Mouse (Mus musculus): ENCODE results near the gene Pgpep1l.

Pgpep1l gene

DNA sequence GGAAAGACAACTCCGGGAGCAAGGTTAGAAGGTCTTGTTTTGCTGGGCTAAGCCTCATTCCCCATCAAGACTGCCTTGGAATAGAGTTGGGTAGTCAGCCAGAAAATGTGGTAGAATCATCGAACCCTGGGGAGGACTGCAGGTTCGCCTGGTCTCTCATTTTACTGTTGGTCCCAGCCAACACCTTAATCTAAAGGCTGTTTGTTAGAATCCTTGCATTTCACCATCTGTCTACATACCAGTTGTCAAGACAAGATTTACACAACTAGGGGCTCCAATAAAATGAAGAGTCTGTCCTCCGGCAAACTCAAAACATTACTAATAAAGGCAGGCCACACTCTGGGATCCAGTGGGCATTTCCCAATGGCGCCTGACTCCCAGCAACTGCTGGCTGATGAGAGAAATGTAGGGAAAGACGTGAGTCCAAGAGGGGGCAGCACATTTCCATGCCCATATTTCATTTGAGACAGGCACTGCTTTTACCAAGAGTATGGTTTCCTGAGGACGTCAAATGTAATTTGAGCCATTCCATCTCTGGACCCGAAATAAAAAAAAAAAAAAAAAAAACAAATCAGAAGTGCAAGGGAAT, 1.3 kb downstream of the Pgpep1l start:
- no peak for DNase-seq (ENCODE audit: low read depth, low spot score)

DNA sequence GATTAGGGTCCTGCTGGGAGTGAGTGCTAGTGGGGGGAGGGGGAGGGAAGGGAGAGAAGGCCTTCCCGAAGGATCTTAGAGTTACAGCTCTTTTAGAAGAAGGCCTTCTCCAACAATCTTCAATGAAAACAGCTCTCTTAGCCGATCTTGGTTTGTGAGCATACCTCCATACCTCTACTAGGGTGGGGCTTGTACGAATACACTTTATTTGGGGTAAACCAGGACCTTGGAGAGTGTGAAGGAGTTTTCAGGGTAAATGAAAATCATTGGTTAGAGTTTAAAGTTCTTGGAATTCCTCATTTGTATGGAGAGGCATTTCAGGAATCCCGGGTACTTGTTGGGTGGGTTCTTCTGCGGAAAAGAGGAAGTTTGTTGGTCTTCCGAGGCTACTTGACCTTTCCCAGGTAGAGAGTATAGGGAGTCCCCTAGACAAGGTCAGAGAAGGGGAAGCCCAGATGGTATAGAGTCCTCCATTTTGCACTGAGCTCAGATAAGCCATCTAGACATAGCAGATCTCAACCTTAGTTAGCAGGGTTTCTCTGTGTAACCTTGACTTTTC, 4.4 kb downstream of the Pgpep1l start:
- DNase-seq (ENCODE audit: low read depth, low spot score), result peak; percentile 53

DNA sequence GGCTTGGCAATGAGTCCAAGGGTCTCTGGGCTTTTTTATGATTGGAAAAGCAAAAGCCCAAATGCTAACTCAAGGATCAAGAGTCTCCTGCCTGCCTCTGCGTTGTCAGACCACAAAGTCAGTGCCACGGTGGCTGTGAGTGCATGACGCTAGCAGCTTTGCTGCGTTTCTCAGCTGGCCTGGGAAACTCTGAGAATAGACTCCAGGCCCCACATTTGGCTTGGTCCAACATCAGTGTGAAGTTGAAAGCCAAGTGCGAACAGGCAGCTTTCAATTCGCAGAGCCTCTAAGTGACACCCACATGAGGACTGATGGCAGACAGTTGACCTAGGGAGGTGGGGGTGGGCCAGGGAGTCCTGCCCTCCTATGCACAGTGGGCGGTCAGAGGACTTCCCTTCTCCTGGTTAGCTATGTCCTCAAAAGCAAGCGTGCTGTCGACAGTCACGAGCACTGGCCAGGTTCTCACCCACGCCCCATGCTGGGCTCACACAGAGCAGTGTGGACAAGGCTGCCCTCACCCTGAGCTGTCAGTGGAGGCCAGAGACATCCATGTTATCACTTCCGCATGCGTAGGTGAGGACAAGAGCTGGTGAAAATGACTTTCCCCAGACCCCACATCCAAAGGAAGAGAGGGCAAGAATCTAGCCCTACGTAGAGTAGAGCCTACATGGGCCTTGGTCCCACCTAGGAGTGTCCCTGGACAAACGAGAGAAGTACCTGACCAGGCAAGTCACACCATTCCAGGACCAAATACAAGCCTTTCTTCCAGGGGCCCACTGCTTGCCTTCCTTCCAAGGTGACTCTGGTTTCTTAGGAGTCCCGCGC, 5.5 kb downstream of the Pgpep1l start:
- no peak for DNase-seq (ENCODE audit: low read depth, low spot score)

DNA sequence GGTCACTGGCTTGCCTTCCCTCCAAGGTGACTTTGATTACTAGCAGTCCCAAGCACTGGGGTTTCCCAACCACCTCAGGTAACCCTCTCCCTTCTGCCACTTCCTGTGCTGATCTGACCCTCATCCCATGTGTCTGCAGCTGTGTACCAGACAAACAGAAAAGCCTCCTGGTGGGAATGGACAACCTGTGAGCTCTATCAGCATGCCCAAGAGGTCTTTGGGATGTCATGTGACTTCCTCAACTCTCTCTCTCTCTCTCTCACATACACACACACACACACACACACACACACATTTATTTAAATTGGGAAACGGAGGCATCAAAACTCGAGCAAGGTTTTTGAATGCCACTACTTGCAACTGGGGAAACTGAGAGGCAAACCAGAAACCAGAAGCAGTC, 6.3 kb downstream of the Pgpep1l start:
- DNase-seq (ENCODE audit: low read depth, low spot score), result no peak

DNA sequence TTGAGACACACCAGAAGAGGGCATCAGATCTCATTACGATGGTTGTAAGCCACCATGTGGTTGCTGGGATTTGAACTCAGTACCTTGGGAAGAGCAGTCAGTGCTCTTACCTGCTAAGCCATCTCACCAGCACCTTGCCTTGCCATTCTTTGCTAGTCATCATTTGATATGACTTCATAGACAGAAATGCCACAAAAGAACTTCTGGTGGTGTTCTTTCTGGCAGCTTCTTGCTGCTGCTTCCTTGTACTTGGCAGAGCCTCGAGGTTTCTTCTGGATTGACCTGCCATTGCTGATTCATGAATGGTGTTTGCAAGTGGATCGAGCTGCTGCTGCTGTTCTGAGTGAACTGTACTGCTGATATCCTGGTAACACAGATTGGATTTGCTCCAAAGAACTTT, 13.1 kb downstream of the Pgpep1l start:
- no peak for DNase-seq (ENCODE audit: low read depth, low spot score)

DNA sequence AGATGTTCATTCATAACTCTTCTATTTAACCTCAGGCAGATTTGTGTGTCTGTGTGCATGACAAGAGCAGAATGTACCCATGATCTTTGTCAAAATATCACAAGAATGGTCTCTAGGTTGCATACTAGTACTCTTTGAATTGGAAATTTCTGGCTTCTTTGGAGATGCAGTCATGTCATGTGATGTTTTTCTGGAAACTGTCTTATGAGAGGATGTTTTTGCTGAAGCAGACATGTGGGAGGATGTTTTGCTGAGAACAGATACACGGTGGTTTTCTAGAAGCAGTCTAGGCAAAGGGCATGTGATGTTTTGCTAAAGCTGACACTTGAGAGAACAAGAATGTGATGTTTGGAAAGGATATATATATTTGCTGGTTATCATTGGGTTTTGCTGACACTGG, 13.6 kb downstream of the Pgpep1l start:
- no peak for DNase-seq (ENCODE audit: low read depth, low spot score)

DNA sequence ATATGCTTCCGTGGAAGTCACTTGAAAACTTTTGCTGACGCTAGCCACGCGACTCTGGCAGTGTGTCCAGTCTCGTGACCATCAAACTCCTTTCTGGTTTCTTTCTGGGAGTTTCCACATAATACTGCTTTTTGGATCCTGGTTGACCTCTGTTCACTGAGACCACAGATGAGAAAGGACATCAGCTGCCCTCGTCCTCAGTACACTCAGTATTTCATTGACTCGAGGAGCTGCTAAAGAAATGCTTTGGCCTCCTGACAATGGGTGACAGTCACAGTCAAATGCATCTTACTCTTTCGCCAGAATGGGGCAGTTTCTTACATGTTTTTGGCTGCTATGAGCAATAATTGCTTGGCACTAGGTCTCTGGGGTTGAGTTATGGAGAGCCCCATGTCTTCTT, 17.8 kb downstream of the Pgpep1l start:
- no peak for DNase-seq (ENCODE audit: low read depth, low spot score)

DNA sequence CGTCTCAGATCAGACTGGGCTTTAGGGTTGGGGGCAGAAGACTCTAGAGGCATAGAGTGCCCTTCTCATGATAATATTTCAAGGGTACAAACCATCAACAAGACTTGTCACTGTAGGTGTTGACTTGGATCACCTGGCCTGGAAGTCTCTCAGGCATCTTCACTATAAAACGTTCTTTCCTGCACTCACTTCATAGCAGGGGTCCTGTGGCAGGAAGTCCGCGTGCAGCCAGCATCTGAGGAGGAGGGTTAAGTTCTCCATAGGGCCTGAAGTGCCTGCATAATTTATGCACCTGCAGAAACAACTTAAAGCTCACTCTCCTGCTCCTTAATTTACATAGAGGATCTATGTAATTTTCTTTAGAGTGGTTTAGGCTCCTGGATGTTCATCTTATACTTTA, 18.4 kb downstream of the Pgpep1l start:
- DNase-seq (ENCODE audit: low read depth, low spot score), result no peak

DNA sequence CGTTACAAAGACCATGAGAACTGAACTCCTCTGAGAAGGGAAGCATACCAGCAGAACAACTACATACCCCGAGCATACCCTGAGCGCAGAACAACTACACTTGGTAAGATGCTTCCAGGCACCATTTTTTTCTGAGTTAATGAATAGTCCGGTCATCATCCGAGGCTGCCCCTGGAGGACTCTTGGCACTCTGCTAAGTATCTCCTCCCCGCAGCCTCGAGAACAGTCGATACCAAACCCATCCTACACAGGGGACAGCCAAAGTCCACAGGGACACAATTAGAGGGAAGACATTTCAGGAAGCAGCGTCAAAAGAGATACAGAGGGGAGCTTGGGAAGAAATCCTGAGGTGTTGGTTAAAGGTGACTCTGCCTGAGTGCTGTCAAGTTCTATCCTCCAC, 22.8 kb downstream of the Pgpep1l start:
- no peak for DNase-seq (ENCODE audit: low read depth, low spot score)

DNA sequence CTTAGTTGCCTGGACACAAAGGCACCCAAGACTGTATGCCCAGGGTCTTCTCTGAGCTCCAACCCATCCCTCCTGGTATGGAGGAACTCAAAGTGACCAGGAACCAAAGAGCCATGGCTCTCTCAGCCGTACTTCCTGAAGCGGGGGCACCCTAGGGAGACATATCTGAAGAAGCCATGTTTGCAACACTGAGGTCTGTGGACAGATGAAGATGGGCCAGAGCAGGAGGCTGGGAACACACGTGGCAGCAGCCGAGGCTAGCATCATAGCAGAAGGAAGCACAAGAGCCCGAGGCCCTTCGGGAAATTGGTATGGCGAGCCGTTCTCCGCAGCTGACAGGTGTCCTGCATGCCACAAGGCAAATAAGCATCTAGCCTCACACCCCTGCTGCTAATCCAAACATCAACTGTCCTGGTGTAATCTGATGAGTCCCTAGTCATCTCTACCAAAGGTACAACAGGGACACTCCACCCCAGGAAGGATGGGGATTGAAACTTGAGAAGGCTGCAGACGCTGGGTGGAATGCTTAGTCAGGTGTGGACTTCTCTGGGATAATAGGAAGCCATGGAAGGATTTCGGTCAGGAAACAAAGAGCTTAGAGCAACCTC, 24.7 kb downstream of the Pgpep1l start:
- no peak for DNase-seq (ENCODE audit: low read depth, low spot score)

DNA sequence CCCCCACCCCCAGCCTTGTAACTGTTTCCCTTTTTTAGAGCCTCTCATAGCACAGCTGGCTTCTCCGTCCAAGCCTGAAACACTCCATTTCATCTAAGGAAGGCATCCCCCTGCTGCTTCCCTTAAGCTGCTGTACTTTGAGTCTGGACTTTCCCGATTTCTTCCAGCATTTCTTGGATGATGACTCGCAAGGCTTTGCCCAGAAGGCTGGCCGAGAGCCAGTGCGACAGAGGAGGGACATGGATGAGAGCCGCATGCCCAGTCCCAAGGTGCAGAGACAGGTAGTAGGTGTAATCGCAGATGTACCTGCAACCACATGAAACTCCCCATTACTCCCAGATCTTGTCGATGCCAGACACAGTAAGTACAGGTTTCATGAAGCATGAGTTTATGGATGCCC, 27.2 kb downstream of the Pgpep1l start:
- DNase-seq (ENCODE audit: low read depth, low spot score), result no peak

DNA sequence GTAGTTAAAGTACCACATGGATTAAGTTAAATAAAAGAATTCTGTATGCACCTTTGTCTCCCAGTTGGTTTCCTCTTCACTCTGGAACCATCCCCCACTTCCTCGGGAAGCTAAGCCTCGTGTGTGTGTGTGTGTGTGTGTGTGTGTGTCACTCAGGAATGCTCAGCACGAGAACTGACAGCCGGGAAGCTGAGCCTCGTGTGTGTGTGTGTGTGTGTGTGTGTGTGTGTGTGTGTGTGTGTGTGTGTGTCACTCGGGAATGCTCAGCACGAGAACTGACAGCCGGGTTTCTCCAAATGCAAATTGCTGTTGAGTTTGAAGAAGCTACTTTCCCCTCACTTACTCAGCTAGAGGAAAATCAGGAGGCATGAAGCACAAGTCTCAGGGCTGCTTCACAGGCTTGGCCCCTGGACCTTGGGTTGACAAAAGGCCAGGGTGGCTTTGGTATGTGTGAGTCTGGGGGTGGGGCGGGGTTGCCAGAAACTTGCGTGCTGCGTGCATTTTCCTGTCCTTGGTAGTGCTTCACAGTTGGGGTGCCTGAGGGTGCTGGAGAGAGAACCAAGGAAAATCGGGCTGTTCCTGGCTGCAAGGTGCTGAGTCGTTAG, 30.3 kb downstream of the Pgpep1l start:
- DNase-seq (ENCODE audit: low read depth, low spot score), result no peak

DNA sequence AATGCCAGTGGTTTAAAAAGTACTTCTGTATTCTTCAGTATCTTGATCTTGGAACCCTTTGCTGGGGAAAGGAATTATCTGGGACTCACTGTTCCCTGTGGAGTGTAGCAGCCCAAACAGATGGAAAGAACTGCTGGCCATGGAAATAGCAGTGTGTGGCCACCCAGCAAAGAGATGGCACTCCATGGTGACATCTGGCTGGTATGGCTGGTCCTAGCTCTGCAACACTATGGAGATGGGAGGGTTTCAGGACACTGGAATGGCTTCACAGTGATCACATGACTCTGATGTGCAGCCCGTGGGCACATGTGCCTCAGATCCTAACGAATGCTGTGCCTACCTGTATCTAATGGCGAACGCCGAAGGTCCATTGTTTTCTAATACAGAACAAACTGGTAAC, 31.5 kb downstream of the Pgpep1l start:
- DNase-seq (ENCODE audit: low read depth, low spot score), result no peak

DNA sequence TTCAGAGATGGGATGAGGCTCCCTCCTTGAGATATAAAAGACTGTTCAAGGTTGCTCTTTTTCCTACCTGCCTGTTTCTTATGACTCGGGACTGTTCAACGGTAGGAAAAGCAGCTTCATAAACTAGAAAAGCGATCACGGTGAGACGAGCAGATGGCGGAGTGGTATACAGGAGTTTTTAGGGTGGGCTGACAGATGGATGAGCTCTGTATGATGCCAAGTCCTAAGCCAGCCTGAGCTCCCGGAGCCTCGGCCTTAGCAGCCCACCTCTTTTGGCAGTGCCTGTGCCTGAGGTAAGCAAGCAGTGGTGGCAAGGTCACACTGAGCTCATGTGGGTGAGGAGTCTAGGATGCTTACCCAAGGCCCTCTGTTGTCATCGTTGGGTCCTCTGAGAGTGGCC, 33.2 kb downstream of the Pgpep1l start:
- no peak for DNase-seq (ENCODE audit: low read depth, low spot score)

DNA sequence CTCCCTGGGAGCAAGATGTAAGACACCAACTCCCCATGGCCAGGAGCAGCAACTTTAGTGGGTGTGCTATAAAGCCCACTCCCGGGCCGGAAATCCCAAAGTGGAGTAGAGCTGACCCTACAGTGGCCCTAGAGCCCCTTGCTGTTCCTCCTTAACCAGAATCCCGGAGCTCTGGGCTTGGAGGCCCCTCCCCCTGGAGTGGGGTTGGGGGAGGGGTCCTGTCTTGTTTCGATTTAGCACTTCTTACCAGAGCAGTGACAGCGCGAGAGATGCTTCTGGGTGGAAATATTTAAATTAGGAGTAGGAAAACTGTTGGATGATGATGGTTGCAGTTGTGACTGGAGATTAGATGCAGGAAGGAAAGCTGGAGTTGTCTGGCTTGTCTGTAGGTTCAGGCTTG, 35.5 kb downstream of the Pgpep1l start:
- DNase-seq (ENCODE audit: low read depth, low spot score), result no peak

DNA sequence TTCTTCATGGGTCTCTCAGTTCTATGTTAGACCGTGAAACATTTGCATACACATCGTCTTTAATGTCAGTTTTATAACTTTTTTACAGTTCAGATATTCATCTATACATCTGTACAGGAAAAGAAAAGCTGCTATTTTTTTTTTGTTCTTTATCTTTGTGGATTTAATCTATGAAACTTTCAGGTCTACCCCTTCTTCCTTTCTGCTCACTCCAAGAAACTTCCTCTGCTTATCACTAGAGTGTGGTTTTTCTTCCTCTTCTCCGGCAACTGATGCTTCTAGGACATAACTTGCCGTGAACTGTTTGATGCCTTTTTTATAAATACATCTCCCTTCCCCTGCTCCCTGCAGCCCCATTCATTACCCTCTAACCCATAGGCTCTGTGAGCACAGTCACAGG, 36.4 kb downstream of the Pgpep1l start:
- no peak for DNase-seq (ENCODE audit: low read depth, low spot score)

DNA sequence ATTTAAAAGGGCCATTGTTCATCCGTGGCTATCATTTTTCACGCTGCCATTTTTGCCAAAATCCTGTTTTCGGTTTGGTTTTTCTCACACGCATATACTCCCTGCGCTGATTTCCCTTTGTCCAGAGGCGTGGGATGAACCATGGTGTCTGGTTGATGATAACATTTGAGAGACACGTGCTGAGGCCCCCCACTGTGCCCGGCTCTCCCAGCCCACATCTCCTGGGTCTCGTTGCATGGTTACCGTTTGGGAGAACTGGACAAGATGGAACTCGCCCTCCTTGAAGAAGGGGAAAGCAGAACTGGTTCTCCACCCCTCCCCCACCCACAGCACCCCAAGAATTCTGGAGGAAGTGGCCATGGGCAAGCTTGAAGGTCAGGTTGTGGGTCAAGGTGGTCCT, 37.0 kb downstream of the Pgpep1l start:
- DNase-seq (ENCODE audit: low read depth, low spot score), result no peak

DNA sequence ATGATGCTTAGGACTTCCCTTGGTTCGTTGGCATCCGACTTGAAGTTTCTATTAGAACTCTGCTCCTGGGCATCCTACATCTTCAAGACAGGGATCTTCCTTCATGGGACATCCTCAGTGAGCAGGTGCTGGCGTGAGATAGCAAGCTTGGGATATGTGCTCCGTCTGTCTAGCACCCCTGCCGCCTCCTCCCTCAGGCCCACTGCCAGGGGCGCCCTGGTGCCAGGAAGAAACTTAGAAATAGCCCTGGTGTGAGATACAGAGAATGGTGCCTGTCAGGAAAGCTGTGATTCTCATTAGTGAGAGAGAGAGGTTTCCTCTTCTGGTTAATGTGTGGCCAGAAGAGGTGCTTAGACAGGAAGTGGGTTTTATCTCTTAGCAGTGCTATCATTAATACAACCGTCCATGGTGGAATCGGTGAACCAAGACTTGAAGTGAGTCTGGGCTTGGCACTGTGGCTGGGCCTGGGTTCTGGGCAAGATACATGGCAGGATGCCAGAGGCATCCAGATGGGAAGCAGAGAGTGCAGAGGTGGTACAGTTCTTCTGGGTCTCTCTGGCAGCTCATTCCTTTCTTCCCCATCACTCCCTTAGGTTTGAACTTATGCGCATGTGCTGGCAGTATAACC, 38.5 kb downstream of the Pgpep1l start:
- no peak for DNase-seq (ENCODE audit: low read depth, low spot score)

DNA sequence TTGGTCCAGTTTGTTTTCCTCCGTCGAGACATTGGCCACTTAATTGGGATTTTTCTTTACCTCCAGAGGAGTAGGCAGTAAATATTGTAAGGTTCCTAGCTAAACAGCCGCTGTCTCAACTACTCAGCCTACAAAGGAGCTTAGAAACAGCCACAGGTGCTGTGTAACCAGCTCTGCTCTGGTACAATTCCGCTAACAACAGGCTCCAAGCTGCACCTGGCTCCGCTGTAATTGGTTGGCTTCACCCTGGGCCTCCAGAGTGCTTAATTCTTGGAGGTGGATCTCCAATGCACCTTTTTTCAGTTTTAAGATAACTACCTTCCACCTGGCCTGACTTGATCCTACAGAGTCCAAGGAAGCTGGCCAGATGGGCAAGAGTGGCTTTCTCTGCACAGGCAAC, 40.0 kb downstream of the Pgpep1l start:
- DNase-seq (ENCODE audit: low read depth, low spot score), result no peak

DNA sequence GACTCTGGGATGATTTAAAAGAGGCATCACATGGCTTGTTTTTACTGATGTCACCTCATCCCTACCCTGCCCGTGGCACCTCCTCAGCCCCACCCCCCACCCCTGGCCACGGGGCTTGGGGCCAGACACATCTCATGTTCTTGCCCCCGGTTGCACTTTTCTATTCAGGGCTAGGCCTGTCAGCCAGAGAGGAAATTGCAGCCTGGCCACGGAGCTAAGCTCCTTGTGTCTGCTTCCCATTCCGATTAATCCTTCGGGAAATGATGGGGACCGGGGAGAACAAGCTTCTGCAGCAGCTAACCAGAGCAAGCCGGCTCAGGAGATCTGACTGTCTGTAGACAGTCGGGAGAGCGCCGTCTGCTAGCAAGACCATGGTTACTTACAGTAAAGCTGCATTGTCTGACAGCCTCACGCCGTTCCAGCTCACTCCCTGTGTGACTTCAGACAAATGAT, 40.7 kb downstream of the Pgpep1l start:
- no peak for DNase-seq (ENCODE audit: low read depth, low spot score)

DNA sequence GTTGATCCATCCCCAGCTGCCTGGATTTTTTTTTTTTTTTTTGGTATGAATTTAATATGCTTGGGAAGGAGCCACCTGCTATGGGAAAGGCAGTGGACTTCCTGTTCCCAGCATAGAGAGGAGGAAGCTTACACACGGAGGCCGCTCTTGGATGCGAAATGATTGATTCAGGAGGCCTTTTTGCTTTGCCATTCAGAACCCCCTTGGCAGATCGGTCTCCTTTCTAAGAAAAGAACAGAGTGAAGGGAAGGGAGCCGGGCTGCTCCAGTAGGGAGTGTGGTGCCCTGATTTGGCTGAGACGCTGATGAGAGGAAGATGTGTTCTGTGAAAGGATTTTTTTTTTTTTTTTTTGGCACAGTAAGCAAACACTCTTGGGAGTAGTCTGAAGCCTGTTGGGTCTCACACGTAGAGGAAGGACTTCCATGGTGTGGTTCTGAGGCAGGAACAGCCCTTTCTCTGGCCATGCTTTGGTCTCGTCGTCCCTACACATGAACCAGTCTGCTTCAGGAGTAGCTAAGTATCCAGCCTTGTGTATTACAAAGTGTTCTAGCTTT, 42.3 kb downstream of the Pgpep1l start:
- no peak for DNase-seq (ENCODE audit: low read depth, low spot score)

DNA sequence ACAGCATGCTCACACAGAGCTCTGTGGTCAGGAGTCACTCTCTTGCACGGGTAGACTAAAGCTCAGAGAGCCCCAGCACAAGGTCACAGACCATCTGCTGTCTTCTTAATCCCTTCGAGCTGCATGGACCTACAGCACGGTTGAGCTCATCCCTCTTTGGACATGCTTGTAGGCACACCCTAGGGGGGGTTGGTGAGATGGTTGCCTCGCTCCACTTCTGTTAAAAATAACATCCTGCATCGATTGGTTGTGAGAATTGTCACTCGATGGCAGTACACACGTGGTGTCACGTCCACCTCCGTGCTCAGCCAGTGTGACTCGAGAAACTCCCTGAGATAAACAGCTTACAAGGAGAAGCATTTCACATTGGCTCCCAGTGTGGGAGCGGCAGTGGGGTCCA, 45.2 kb downstream of the Pgpep1l start:
- DNase-seq (ENCODE audit: low read depth, low spot score), result no peak

All from WW6 (cell line).